Mouse (Mus musculus) adrenal gland, postnatal 14 days (tissue): ENCODE results near the gene Sec13. TPM values are rescaled to one million over a fixed set of nuclear protein-coding genes. Genes with fewer than 3 reads are reported as not detected.
"Not testable (repeated sequence)": the region's sequence is repeated elsewhere in the genome, so short reads cannot be mapped to it uniquely, and the experiment has no call there.

ENCODE experiments used
- DNase-seq: peaks from one replicate; pipeline ENCODE4 v3.0.0; 2021; ENCODE audit warnings: mixed read lengths
- long read RNA-seq, 2 experiments: library from polyadenylated mRNA; stranded (forward); transcript quantifications; one replicate each; pipeline ENCODE4 v2.0.0; 2021
- total RNA-seq: library from RNA; stranded (reverse); gene quantifications from 2 replicates; pipeline ENCODE4 v1.2.3, GENCODE M21; 2021

Gene Sec13
- 101 and 106 TPM in 2 replicates for total RNA-seq
- long read RNA-seq, experiment 1, transcript Sec13-201 (9 exons, 1,353 nt), result major isoform, 134 of 152 reads
- long read RNA-seq, experiment 1, partial matches to known transcripts, result 8 of 152 reads
- long read RNA-seq, experiment 1, other reads (novel, unspliced or antisense), result 10 of 152 reads
- long read RNA-seq, experiment 2, transcript Sec13-201 (9 exons, 1,353 nt), result major isoform, 103 of 119 reads
- long read RNA-seq, experiment 2, partial matches to known transcripts, result 12 of 119 reads
- long read RNA-seq, experiment 2, other reads (novel, unspliced or antisense), result 4 of 119 reads

DNA sequence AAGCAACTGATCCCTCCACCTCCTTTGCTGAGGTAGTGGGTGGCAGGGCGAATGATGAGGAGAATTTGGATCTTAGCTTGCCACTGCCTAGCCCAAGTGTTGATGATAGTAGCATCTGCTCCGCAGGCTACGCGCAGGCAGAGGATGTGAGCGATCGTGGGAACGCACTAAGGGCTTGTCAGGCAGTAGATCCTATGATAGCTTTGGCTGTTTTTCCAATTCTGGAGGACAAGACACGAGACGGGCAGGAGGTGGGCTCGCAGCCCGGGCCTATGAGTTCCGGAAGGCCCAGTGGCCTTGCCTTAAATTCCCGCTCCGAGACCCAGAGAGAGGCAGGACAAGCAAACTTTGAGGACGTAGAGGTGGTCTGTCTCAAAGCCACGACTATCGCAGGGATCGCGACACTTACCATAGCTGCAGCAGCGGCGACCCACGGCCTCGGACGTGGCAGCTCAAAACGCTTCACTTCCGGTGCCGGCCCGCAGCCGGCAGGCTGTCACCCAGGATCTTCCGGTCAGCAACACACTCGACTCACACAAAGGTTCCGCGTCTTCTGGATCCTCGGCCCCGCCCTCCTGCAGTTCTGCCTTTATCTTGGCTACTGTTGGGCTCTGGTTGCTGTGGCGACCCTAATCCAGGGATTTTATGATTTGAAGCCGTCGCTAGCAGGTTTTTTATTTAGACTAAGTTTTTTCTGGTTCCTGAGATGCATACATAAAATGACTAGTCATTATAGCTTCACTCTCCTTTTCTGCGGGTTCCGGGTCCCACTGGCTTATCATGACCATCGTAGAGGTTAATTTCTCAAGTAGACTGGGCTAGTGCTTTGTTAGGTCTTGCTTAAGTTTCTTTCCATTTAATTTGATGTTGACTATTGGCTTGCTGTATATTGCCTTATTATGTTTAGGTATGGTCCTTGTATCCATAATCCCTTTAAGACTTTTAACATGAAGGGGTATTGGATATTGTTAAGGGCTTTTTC lies at the start of gene Sec13:
Gene Sec13 (minus strand): TSS at position 508 of the 982 bp plus-strand sequence.
- peak; percentile 91 for DNase-seq

DNA sequence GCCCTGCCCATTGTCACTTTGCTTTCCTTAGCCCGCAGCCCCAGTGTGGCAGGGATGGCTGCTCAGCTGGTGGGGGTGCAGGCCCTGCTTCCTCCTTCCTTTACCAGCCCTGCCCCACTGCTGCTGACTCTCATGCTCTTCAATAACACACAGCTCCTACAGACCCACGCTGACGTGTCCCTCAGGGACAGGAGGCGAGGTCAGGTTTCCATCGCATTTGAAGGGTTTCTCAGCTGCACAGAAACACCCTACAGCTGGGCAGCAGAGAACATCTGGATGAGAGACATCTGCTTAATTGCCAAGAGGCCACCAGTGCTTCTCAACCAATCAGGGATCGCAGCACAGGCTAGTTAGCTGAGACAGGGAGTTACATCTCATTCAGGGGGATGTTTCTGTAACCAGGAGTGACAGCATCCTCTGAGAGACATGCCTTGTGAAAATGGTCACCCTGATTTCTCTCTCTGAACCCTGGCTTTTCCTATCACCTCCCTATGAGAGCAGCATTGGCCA lies 47.0 kb upstream of the Sec13 start:
- no peak for DNase-seq

DNA sequence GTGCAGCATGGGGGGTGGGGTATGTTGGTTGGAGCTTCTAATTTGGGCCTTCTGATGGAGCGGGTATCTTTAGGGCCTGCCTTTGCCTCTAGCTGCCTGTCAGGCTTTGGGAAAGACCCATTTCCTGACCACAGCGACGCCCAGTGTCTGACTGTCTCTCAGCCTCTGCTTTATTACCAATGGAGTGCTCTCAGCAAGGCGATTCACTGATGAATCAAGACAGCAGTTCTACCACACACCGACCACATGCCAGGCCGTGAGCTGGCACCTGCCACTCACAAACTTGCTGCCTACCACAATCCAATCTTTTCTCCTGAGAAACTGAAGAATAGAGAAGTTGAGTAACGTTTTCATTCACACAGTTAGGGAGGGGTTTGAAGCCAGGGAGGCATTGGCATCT lies 45.1 kb upstream of the Sec13 start:
- no peak for DNase-seq

DNA sequence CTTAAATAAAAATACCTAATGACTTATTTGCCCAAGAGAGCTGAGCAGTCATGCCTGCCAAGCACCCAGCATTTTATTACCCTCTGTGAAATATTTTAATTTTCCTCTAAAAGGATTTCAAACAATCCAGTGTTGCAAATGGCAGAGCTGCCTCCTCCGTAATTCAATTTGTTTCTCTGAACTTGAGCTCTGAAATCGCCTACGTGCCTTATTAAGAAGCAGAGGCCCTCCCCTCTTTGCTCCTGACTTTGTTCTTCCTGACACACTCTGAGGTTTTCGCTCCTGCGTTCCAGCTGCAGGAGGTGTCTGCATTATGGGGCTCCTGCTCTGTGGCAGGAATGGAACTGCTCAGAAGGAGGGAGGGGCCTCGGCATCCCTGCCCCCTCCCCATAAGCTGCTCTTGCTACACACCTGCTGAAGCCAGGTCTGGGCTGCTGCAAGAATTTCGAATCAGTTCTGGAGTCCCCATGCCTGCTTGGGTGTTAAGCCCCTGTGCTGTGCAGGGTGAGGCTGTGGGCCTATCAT lies 37.7 kb upstream of the Sec13 start:
- DNase-seq, result no peak

DNA sequence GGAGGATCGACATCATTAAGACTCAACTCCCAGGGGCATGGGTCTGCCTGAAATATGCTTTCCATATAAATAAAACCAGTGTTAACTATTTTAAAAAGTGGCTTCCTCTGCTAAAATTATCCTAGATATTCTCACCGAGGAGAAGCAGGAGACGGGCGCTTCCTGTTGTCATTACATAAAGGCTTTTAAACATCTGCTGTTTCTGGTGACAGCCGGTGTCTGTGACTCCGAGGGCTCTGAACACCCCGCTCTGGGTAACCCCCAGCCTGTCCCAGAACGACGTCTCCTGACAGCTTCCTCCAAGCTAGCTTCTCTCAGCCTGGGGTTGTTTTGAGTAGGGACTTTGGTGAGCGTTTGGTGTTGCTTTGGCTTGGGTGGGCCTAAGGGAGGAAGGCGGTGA lies 28.3 kb upstream of the Sec13 start:
- no peak for DNase-seq

DNA sequence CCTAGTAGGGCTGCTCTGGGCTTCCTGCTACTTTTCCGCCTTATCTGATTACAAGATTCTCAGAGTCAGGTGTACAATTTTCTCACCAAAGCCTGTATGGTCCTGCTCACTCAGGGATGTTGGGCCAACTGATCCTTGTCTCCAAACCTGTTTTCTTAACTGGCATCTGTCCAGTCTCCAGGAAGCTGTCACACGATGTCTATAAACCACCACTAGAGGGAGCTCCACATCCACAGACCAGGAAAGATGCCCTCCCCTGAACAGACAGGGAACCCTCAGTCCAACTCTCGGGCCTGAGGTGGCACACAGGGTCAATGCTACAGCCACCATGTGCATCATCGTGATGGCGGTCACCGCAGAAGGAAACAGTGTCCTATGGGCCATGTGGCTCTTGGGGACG lies 21.1 kb upstream of the Sec13 start:
- DNase-seq, result peak; percentile 72

DNA sequence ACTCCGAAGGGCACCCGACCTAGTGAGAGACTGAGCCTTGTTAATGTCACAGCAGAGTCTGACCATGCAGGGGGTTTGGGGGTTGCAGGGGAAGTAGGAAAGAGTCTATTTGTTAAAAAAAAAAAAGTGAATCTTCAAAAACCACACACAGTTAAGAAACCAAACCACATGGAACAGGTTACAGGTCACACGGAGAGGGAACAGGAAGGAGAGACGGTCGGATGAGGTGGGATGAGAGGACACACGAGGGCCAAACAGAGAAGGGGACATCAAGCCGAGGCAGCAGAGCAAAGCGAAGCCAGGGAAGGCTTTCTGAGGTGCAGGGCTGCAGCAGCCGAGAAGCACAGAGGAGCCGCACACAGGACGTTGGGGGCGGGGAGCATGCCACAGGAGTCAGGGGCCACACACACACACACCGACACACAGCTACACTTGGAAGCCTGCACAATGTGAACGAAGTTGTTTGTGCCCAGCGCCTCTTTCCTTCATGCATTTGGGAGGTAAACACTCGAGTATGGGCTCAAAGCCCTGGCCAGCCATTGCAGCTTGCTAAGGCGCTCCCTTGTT lies 8.7 kb upstream of the Sec13 start:
- no peak for DNase-seq

DNA sequence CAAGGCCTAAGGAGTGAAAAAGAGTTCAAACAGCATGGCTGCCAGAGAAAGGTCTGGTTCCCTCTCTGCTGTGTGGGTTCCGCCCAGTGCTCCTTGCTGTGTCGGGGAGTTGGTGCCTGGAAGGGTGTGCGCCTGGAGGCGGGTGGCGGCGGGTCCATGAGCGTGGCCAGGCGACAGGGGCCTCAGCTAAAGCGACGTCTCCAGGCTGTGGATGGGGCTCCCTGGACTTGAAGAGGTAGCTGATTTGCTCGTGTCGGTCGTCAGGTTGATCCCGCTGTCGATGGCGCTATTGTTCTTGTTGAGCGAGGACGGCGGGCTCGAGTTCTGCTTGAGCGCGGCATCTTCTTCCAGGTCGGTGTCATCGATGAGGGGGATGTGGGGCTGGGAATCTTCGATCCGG lies 7.8 kb upstream of the Sec13 start:
- no peak for DNase-seq

DNA sequence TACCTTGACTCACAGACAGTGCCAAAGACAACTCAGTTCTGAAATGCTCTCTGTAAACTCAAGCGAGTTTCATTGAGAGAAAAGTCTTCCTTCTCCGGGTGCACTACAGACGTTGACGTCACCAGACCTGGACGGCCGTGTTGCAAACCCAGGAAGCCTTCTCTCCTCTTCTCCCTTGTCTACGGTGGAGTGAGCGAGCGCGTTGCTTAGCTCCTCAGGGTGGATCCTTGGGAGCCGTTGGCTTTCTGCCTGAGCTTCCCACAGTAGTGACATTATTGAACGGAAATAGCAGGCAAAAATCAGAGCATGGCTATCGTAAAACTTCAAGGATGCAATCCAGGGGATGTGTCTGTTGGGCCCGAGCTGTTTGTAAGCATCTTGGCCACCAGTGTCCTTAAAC lies 6.7 kb upstream of the Sec13 start:
- DNase-seq, result no peak

DNA sequence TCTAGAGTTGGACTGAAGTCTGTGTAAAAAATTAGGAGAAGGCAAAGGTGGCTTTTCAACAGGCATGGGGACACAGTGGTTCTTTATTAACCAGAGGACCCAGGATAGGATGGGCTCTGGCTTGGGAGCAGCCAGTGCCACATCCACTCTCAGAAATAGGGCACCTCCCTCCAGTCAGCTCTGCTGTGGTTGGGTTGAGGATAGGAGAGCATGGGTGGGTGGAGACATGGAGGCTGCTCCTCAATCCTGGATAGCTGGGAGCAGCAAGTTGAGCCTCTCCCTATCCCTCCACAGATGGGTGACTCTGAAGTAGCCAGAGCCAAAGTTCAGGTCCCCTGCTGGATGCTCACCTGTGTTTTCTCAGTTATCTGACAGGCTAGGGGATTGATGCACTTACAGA lies 4.6 kb upstream of the Sec13 start:
- no peak for DNase-seq

DNA sequence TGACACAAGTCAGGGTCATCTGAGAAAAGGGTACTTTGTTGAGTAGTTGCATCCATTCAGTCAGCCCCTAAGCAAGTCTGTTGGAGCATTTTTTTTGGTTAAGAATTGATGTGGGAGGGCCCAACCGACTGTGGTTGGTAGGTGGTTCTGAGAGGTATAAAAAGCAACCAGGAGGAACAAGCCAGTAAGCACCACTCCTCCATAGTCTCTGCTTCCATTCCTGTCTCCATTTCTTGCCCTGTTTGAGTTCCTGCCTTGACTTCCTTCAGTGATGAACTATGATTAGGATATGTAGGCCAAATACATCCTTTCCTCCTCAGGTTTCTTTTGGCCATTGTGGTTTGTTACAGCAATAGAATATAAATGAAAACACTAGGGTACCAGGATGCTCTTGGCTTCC lies 2.6 kb upstream of the Sec13 start:
- DNase-seq, result no peak

DNA sequence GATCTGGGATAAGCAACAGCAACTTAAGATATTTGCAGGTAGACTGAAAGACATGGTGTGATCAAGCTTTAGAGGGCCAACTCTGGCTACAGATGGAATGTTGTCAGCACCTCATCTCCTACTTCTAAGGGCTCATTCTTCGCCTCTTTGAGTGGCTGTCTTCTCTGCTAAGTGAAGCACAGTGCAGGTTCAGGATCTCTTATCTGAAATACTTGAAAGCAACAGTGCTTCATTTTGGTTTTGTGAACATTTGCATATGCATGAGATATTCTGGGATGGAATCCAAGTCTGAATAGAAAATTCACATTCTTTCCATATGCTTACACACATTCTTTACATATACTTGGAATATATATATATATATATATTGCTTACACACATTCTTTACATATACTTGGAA lies 1.8 kb upstream of the Sec13 start:
- no peak for DNase-seq

DNA sequence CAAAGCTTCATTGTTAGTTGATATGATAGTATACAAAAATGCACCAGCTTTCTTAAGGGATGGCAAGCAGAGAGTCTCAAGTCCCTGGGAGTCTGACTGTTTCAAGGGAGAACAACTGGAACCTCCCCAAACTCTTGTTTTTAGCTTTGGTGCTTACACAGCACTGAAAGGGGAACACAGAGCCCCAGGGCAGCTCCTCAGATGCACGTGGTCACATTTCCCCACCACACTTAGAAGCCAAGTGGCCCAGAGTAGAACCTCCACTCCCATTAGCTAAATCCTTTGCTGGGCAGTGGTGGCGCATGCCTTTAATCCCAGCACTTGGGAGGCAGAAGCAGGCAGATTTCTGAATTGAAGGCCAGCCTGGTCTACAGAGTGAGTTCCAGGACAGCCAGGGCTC lies 882 bp upstream of the Sec13 start:
- DNase-seq, result no peak

DNA sequence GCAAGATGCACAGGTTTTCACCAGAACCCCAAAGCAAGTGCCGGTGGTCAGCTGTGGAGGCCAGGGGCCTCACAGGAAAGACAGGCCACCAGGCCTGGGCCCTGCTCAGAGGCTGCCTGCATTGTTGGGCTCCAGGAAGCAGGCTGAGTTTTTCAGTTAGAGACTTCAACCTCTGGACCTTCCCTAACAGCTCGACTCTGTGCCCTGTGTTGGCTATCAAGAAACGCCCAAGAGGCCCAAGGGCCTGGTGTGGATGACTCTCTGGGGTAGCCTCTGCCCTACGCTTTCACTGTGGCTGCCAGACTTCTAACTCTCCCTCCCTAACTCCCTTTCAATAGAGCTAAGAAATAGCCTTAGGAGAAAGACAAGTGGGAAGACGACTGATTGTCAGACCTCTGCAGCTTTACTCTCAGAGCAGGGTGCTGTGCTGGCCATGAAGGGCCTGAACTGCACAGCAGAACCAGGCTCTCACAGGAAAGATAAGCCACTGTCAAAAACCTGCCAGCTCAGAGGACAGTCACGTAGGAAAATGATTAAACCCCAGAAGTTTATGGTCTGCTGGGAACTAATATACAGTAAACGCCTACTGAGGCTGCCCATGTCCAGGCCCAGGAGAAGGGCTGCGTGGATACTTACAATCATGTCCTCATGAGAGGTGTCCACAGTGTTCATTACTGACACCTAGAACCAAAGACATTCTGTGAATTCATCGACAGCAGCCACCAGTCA lies 3.1 kb downstream of the Sec13 start:
- DNase-seq, result no peak

DNA sequence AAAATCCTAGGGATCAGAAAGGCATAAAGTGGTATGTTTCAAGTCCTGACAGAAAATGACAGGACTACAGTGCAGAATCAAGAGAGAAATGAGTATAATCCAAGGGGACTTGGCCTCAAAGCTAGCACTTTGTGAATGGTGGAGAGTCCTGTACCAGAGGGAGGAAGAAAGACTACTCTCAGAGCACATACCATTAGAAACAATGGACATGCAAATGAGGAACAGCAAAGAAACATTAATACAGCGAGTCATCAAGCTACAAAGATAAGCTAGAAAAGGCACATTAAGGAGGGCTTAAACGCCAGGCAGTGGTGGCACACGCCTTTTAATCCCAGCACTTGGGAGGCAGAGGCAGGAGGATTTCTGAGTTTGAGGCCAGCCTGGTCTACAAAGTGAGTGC lies 9.2 kb downstream of the Sec13 start:
- DNase-seq, result no peak

DNA sequence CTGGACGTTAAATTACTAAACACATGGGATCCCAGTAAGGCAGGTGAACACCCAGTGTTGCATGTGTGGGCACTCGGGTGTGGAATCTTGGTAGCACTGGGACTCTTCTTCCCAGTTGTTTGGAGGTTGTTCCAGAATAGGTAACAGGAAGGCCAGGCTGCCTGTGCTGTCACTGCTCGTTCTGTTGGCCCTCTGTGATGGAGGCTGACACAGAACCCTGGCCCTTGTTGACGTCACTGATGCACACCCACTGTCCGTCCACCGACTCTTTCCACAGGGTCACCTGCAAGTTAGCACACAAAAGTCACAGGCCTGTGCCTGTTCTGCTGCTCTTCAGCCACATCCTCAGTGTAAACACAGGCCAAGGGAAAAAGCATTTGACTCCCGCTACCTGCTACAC lies 12.4 kb downstream of the Sec13 start:
- DNase-seq, result no peak

DNA sequence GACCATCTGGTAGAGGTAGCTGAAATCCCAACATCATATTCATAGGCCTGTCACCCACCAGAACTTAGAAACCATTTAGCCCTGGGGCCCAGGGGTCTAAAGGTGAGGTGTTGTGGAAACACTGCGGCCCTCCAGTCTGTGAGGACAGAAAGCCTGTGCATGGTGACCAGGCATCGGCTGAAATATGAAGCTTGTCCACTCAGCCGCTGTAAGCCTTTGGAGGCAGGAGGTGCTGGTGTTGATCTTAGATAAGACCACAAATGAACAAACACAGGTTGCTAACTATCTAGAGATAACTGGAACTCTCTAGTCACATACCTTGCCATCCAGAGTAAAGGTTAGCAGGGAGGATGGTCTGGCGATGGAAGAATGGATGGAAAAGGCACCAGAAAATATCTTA lies 19.5 kb downstream of the Sec13 start:
- DNase-seq, result no peak

DNA sequence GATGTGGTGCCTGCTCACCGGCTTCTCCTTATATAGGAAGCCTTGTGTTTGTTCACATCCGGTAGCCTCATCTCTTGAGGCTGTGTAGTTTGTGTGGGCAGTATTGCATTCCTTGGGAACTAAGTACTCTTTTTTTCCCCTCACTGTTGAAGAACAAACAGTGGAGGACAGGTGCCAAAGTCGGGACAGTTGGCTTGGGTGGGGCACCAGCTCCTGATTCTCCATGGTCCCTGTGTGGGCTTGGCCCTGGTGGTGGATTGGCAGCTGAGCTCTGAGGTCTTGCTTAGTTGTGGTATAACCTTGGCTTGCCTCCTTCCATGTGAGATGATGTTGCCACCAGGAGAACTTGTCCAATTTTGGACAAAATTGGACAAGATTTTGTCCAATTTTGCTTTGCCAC lies 20.7 kb downstream of the Sec13 start, which contains the start of gene Ghrl:
Gene Ghrl (minus strand): TSS at position 3 of the 400 bp plus-strand sequence.
- no peak for DNase-seq

DNA sequence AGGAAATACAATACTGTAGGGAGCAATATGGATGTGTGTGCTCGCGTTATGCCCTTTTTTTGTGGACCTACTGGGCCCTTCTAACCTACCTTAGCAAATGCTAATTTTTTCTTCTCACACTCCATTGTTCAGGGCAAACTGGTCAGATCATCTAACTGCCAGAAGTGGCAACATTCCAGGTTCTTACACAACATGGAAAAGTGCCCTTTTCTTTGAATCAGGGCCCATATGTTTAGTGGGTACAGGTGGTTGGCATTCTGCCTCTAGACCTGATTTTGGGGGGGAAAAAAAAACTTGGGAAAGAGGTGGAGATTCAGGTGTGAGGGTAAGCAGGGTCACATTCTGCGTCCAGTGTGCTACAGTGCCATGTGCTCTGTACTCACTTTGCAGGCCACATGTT lies 23.0 kb downstream of the Sec13 start:
- no peak for DNase-seq

DNA sequence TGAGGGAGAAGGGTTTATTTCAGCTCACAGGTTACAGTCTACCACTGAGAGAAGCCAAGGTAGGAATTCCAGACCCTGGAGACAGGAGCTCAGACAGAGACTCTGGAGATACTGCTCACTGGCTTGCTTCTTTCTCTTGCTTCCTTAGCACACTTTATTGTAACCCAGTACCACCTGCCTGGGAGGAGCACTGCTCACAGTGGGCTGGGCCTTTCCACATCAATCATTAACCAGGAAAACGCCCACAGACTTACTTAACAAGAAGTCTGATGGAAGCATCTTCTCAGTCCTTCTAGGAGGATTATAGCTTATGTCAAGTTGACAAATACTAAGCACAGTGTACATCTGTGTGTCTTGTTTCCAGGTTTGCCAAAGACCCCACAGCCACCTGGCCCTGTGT lies 25.7 kb downstream of the Sec13 start:
- no peak for DNase-seq

DNA sequence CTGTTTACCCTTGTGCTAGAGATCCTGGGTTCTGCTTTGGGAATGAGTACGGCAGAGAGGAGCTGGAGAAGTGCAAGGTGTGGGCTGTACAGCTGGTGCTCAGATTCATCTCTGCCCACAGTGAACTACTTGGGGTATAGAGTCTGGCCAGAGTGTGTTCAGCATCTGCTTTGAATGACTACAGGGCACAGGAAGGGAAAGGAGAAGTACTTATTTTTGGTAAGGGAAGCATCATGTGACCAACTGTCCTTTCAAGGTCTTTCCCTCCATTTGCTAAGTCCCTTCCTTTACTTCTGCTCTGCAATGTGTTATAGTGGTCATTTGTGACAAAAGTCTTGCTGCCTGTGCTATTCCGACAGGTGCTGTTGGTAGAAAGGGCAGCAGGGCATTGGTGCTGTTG lies 26.3 kb downstream of the Sec13 start:
- no peak for DNase-seq

DNA sequence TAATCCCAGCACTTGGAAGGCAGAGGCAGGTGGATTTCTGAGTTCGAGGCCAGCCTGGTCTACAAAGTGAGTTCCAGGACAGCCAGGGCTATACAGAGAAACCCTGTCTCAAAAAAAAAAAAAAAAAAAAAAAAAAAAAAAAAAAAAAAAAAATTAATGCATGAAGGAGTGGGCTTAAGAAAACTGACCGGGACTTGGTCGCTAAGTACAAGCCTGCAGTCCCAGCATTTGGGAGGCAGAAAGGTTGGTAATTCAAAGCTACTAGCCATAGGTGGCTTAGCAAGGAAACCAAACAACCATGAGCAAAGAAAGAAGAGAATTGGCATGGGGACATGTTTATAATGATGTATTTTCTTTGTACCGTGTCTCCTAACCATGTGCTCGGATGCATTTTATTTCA lies 27.2 kb downstream of the Sec13 start:
- DNase-seq, result not testable (repeated sequence)
